Mouse (Mus musculus): ENCODE results near the gene Kera.

GRCm38 (mm10) chr10:97587159-97587558 lies 19.5 kb upstream of the Kera start:
- no peak for TF ChIP-seq CTCF (conservative IDR thresholded peaks at IDR 0.05; ENCODE audit: insufficient read depth, insufficient read length, low read depth, low read length)
- TF ChIP-seq POLR2A (IDR thresholded peaks at IDR 0.05; ENCODE audit: low read depth, low read length) = no peak
